Mouse (Mus musculus) stomach, embryonic 15.5 days (tissue): ENCODE measurements around the gene Dcaf11. TPM values are rescaled to one million over a fixed set of nuclear protein-coding genes. Genes with fewer than 3 reads are reported as not detected.

Source experiments
- ATAC-seq: fragments of 200-750 bp; cut with Nextera tagmentation; 2 replicates; pipeline ENCODE4 v1.8.0; 2017; ENCODE audit warnings: low read depth, moderate number of reproducible peaks, moderate TSS enrichment; ENCODE audit not compliant: insufficient read depth, low FRiP score
- H3K27ac ChIP-seq: fragments of 300-500 bp; sonication (generic); 2 replicates; pipeline ENCODE4 v1.5.1; 2015; ENCODE audit warnings: mild to moderate bottlenecking, inconsistent platforms
- H3K27me3 ChIP-seq: fragments of 300-500 bp; sonication (generic); replicated peaks from 2 replicates; pipeline ENCODE4 v1.6.1; 2015; ENCODE audit warnings: inconsistent platforms
- H3K36me3 ChIP-seq: fragments of 300-500 bp; sonication (generic); 2 replicates; pipeline ENCODE4 v1.6.1; 2015; ENCODE audit warnings: inconsistent platforms
- H3K4me1 ChIP-seq: fragments of 300-500 bp; sonication (generic); 2 replicates; pipeline ENCODE4 v1.6.1; 2015; ENCODE audit warnings: inconsistent platforms
- H3K4me2 ChIP-seq: fragments of 300-500 bp; sonication (generic); 2 replicates; pipeline ENCODE4 v1.6.1; 2015; ENCODE audit warnings: mild to moderate bottlenecking, inconsistent platforms
- H3K4me3 ChIP-seq: fragments of 300-500 bp; sonication (generic); replicated peaks from 2 replicates; pipeline ENCODE4 v1.5.1; 2015; ENCODE audit warnings: inconsistent platforms
- H3K9ac ChIP-seq: fragments of 300-500 bp; sonication (generic); 2 replicates; pipeline ENCODE4 v1.6.1; 2015; ENCODE audit warnings: inconsistent platforms
- H3K9me3 ChIP-seq: fragments of 300-500 bp; sonication (generic); 2 replicates; pipeline ENCODE4 v1.6.1; 2016; ENCODE audit warnings: inconsistent platforms
- WGBS: fragments of 180-500 bp; shearing (Covaris S2); methylation state at CpG from one replicate; pipeline ENCODE4 v1.1.7; 2015; 5-methylcytosine and 5-hydroxymethylcytosine counted together
- polyA plus RNA-seq: library from polyadenylated mRNA; unstranded; fragments of >200 nt; fragmentation: Nextera tagmentation; extraction: Ambion mirVana; gene quantifications from 2 replicates; pipeline ENCODE4 v1.2.1, GENCODE M21; 2015

The Dcaf11 gene
- polyA plus RNA-seq, 1 experiment from 2014 or later, result 63.6 TPM

DNA sequence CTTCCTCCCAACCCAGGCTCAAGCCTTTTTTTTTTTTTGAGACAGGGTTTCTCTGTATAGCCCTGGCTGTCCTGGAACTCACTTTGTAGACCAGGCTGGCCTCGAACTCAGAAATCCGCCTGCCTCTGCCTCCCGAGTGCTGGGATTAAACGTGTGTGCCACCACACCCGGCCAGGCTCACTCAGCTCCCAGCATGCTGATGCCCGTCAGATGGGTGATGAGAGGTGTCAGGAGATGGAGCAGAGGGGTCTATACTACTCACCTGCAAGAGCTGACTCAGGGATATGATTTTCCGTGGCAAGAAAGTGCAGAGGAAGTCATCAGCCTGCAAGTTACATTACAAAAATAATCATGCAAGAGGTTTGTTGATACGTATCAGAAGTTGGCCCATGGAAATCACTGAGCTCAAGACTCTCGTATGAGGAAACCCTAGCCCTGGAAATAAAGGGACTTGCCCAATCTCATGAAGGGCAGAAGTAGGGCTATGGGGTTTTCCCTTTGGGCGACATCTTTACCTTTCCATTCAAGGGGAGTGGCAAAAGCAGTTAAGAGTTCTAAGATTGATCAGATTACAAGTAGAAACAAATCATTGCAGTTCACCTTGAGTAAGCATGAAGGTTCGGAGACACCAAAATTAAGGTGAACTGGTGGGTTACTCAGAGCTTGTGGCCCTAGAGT, 30.1 kb downstream of the Dcaf11 start:
- 0 out of 2 replicates have a peak overlapping the region, but pooled peaks have one; percentile 37 for H3K9ac ChIP-seq
- no peaks in the 10 kb centered on the region for H3K27me3 ChIP-seq
- H3K4me3 ChIP-seq, result peak overlapping the region; percentile 81
- no peaks in the 10 kb centered on the region for H3K9me3 ChIP-seq
- H3K4me2 ChIP-seq, result peak overlapping the region; percentile 91
- ATAC-seq, result no peak
- H3K27ac ChIP-seq, result peak overlapping the region; percentile 99; the same call in 1 of the 2 replicates
- peaks cover 22% of the 10 kb centered on the region for H3K4me1 ChIP-seq
- WGBS, result 75% methylated on average over 11 of the region's 11 CpGs
- H3K36me3 ChIP-seq, result peaks cover 4% of the 10 kb centered on the region

DNA sequence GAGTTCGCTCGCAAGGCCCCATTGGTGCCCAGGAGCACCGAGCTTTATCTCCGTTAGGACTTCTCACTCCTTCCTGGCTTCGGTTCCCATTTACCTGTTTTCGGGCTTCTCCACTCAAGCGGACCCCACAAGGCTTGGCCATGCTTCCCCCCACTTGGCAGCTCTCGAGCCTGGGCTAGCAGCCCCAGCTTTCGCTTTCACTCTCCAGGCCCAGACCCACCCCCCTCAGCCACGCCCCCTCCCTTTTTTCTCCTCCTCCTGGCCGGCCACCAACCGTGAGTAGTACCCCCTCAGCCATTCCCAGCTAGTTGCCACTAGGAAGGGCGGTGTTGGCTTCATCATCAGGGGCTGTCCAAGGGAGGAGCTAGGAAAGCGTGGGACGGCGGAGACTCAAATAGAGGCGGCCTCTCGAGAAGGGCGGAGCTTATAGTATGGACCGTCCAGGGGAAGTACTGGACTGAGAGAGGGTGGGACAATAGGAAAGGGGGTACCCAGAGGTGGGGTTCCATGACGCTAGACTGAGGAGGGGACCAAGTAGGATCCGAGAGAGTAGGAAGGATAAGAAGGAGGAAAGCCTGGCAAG, 31.0 kb downstream of the Dcaf11 start, which contains the start of gene Psme2:
Gene Psme2, minus strand, starts transcription at position 366 of the 583 bp plus-strand sequence.
- ATAC-seq, result peak; percentile 96
- Histone ChIP-seq H3K4me1 (peaks cover 17% of the 10 kb centered on the region), H3K4me2 (peak within 1 kb of the TSS; percentile 91), H3K27ac (peak within 1 kb of the TSS; percentile 99), H3K9me3 (no peaks in the 10 kb centered on the region), H3K4me3 (peak within 1 kb of the TSS; percentile 81), H3K9ac (peak within 1 kb of the TSS; percentile 77), H3K27me3 (no peaks in the 10 kb centered on the region), H3K36me3 (peaks cover 13% of the 10 kb centered on the region)
- WGBS, result under 1% methylated on average over 22 of the region's 22 CpGs

DNA sequence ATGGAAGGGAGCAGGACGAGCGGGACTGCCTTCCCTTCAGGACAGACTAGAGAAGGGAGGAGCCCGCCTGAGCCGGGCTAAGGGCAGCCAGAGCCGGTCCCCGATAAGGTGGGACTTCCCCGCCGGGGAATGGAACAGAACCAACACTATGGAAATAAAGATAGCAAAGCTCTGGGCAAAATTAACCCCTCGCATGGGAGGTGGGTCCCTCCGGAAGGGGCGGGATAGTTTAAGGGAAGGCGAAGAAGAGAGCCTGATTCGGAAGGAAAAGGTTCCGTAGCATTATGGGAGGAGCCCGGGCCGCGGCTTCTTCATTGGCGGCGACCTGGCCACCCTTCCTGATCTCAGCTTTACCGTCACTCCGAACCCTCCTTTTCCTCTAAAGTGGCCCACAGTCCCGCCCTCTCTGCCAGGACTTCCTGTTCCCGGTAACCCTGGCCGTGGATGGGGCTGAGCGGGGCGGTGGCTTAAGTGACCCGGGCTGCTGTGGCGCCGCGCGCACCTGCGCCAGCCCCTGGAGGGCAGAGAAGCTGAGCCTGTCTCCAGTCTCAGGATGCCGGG, 31.6 kb downstream of the Dcaf11 start, which contains the start of gene Rnf31:
Gene Rnf31, plus strand, starts transcription at position 378 of the 561 bp plus-strand sequence.
- no peaks in the 10 kb centered on the region for H3K9me3 ChIP-seq
- H3K4me2 ChIP-seq, result peak within 1 kb of the TSS; percentile 91
- H3K4me3 ChIP-seq, result peak within 1 kb of the TSS; percentile 81
- peak within 1 kb of the TSS; percentile 99 for H3K27ac ChIP-seq
- WGBS, result under 1% methylated on average over 33 of the region's 33 CpGs
- peaks cover 17% of the 10 kb centered on the region for H3K4me1 ChIP-seq
- peak; percentile 90 for ATAC-seq
- H3K36me3 ChIP-seq, result peaks cover 19% of the 10 kb centered on the region
- H3K9ac ChIP-seq, result peak within 1 kb of the TSS; percentile 77
- no peaks in the 10 kb centered on the region for H3K27me3 ChIP-seq

DNA sequence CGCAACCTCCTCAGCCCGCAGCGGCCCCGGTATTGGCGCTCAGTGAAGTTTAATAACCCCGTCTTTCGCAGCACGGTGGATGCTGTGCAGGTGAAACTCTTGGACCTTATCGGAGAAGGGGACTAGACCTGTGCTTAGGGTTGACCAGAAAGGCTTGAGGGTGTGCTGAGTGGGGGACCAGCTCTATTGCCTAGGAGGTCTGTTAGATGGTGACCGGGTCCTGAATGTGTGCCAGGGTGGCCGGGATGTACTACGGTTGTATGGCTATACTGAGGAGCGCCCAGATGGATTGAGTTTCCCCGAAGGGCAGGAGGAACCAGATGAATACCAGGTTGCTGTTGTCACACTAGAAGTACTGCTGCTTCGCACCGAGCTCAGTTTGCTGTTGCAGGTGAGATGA, 32.4 kb downstream of the Dcaf11 start:
- no peak for ATAC-seq
- WGBS, result 4% methylated on average over 16 of the region's 16 CpGs
- H3K36me3 ChIP-seq, result peaks cover 26% of the 10 kb centered on the region

DNA sequence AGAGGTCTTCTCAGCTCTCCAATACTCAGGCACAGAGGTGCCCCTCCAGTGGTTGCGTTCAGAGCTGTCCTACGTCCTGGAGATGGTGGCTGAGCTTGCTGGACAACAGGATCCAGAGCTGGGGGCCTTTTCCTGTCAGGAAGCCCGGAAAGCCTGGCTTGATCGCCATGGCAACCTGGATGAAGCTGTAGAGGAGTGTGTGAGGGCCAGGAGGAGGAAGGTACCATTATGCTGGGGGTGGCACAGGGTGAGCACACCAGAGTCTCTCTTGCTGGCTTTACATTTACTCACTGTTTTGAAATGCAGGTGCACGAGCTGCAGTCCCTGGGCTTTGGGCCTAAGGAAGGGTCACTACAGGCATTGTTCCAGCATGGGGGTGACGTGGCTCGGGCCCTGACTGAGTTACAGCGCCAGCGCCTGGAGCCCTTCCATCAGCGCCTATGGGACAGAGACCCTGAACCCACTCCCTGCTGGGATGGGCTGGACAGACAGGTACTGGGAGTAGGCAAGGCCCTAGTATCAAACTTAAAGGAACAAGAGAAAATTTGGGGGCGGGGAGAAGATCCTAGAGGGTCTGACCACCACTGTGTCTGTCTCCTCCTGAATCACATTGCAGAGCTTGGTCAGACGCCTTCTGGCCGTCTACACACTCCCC, 36.4 kb downstream of the Dcaf11 start:
- no peak overlapping the region for H3K27ac ChIP-seq
- 79% methylated on average over 13 of the region's 13 CpGs for WGBS
- no peak overlapping the region for H3K4me3 ChIP-seq
- 0 out of 2 replicates have a peak, but pooled peaks cover 9% of the 10 kb centered on the region for H3K4me1 ChIP-seq
- ATAC-seq, result no peak
- no peaks in the 10 kb centered on the region for H3K9me3 ChIP-seq
- H3K9ac ChIP-seq, result no peak overlapping the region
- H3K4me2 ChIP-seq, result no peak overlapping the region
- peaks cover 52% of the 10 kb centered on the region for H3K36me3 ChIP-seq
- no peaks in the 10 kb centered on the region for H3K27me3 ChIP-seq

More for the DNA sequence above, 32.4 kb downstream of the Dcaf11 start:
- Histone ChIP-seq H3K4me2 (peak overlapping the region; percentile 91), H3K9me3 (no peaks in the 10 kb centered on the region), H3K27ac (peak overlapping the region; percentile 99), H3K4me3 (peak overlapping the region; percentile 81), H3K9ac (peak overlapping the region; percentile 77), H3K27me3 (no peaks in the 10 kb centered on the region), H3K4me1 (peaks cover 17% of the 10 kb centered on the region)

DNA sequence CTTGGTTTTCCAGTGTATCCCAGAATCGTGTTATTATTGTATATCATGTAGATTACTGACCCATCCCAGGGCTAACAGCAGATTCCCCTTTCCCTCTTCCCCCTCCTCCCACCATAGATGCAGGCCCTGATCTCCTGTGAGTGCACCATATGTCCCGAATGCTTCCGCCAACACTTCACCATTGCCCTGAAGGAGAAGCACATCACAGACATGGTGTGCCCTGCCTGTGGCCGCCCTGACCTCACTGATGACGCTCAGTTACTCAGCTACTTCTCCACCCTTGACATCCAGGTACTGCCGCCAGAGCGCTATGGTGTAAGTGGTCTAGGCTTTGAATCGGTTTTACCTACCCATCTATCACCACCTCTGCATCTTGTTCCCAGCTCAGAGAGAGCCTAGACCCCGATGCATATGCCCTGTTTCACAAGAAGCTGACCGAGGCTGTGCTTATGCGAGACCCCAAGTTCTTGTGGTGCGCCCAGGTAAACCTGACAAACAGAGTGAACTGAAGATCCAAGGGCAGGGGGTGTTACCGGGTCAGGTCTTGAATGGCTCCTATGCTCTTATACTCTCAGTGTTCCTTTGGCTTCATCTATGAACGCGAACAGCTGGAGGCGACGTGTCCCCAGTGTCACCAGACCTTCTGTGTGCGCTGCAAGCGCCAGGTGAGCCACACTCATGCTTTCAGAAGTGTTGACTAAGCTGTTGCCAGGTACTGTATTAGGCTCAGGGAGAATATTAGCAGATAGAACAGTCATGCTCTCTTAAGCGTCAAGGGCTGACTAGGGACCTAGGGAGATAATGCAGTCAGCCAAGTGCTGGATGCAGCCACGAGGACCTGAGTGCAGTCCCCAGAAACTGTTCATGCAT, 39.0 kb downstream of the Dcaf11 start:
- 92% methylated on average over 21 of the region's 21 CpGs for WGBS

DNA sequence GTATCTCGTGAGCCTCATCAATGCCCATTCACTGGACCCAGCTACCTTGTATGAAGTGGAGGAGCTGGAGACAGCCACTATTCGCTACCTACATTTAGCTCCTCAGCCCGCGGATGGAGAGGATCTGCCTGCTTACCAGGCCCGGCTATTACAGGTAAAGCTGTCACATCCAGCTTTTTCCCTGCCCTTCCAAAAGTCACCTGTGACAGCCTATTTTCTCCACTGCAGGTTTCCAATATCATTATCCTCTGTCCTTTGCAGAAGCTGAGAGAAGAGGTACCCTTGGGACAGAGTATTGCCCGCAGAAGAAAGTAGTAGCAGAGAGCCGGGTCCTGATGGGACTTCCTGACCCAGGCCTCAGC, 43.4 kb downstream of the Dcaf11 start, which contains the start of gene Irf9:
Gene Irf9, plus strand, starts transcription at position 301 of the 362 bp plus-strand sequence.
- H3K9ac ChIP-seq, result peak within 1 kb of the TSS; percentile 18; the same call in 1 of the 2 replicates
- H3K27ac ChIP-seq, result peak within 1 kb of the TSS; percentile 85
- no peaks in the 10 kb centered on the region for H3K9me3 ChIP-seq
- peak within 1 kb of the TSS; percentile 45 for H3K4me3 ChIP-seq
- peak within 1 kb of the TSS; percentile 59 for H3K4me2 ChIP-seq
- no peaks in the 10 kb centered on the region for H3K27me3 ChIP-seq
- ATAC-seq, result no peak
- peaks cover 10% of the 10 kb centered on the region for H3K4me1 ChIP-seq
- peaks cover 51% of the 10 kb centered on the region for H3K36me3 ChIP-seq
- 86% methylated on average over 7 of the region's 7 CpGs for WGBS

More for the DNA sequence above, 39.0 kb downstream of the Dcaf11 start:
- no peak overlapping the region for H3K9ac ChIP-seq
- ATAC-seq, result no peak
- H3K27ac ChIP-seq, result no peak overlapping the region
- no peak overlapping the region for H3K4me2 ChIP-seq
- H3K9me3 ChIP-seq, result no peaks in the 10 kb centered on the region
- peaks cover 62% of the 10 kb centered on the region for H3K36me3 ChIP-seq
- no peak overlapping the region for H3K4me3 ChIP-seq
- no peaks in the 10 kb centered on the region for H3K27me3 ChIP-seq
- H3K4me1 ChIP-seq, result peaks cover 5% of the 10 kb centered on the region; the same call in 1 of the 2 replicates

DNA sequence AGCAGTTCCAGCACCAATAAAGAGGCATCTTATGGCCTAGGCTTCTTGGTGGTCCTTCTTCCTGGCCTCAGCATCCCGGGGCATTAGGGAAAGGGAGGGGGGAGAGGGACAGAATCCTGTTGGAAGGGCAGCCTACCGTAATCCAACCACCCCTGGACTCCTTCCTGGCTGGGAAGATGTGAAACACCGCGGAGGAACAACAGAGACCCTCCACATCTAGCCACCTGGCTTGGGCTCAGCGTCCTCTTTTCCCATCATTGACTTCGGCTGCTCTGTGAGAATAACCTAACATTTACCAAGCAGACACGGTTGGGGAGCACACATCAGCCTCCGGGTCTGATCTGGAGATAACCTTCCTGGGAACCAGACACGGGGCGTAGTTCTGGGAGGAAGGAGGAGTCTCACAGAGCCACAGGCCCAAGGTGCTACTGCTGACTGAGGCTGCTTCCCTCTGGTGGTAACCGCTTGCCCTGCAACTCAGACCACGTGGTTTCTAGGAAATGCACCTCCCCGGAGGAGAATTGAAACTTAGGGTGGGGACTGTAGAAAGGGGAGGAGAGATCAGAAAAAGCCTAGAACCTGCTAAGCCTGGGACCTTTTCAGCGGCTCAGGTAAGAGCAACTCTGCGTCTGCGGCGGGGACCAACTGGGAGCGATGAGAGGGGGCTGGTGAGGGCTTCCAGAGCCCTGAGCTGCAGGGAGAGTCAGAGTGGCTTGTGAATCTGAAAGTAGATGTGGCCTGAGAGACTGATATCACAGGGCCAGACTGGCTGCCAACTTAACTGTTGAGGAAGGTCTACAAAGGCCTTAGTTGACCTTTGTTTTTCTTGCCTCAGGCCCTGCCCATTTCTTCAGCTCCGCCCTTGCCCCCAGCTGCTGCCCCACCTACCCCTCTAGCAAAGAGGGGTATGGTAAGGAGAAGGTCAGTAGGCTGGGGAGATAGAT, 44.1 kb downstream of the Dcaf11 start:
- peaks cover 52% of the 10 kb centered on the region for H3K36me3 ChIP-seq

DNA sequence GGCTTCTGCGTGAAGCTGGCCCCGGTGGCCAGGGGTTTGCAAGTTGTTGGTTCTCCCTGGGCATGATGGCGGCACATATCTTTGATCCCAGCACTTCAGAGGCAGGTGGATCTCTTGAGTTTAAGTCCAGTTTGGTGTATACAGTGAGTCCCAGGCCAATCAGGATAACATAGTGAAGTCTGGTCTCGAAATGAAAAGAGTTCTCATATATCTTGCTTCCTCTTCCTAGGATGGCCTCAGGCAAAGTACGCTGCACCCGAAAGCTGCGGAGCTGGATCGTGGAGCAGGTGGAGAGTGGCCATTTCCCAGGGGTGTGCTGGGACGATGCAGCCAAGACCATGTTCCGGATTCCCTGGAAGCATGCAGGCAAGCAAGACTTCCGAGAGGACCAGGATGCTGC, 45.0 kb downstream of the Dcaf11 start:
- no peak overlapping the region for H3K9ac ChIP-seq
- 90% methylated on average over 11 of the region's 11 CpGs for WGBS
- H3K4me3 ChIP-seq, result no peak overlapping the region
- ATAC-seq, result no peak
- H3K27me3 ChIP-seq, result no peaks in the 10 kb centered on the region
- H3K27ac ChIP-seq, result peak overlapping the region; percentile 85; the same call in 1 of the 2 replicates
- no peaks in the 10 kb centered on the region for H3K9me3 ChIP-seq
- H3K4me2 ChIP-seq, result peak overlapping the region; percentile 59
- peaks cover 10% of the 10 kb centered on the region for H3K4me1 ChIP-seq
- peaks cover 46% of the 10 kb centered on the region for H3K36me3 ChIP-seq

More for the DNA sequence above, 44.1 kb downstream of the Dcaf11 start:
- H3K4me2 ChIP-seq, result peak overlapping the region; percentile 59
- 10% methylated on average over 19 of the region's 19 CpGs for WGBS
- no peaks in the 10 kb centered on the region for H3K9me3 ChIP-seq
- peaks cover 10% of the 10 kb centered on the region for H3K4me1 ChIP-seq
- peak overlapping the region; percentile 85 for H3K27ac ChIP-seq
- H3K4me3 ChIP-seq, result peak overlapping the region; percentile 45
- peak overlapping the region; percentile 18; the same call in 1 of the 2 replicates for H3K9ac ChIP-seq
- no peaks in the 10 kb centered on the region for H3K27me3 ChIP-seq
- ATAC-seq, result peak; percentile 95

DNA sequence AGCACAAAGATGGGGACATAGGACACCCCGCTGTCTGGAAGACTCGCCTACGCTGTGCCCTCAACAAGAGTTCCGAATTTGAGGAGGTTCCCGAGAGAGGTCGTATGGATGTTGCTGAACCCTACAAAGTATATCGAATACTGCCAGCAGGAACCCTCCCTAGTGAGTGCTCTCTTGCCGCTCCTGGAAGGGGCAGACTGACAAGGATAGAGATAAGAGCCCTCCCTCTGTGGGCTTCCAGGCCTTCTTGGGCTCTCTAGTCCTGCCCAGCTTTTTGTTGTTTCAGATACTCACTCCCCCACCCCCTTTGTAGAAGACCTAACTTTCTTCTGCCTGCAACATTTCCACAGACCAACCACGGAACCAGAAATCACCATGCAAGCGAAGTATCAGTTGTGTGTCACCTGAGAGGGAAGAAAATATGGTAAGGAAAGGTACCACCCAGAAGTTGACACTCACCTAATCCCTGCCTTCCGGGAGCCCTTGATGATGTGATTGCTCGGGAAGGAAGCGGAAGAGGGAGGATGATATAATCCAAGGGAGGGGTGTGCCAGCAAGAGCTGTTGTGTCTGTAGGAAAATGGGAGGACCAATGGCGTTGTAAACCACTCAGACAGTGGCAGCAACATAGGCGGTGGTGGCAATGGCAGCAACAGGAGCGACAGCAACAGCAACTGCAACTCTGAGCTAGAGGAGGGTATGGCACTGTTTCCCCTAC, 46.1 kb downstream of the Dcaf11 start:
- no peak overlapping the region for H3K4me2 ChIP-seq
- H3K27me3 ChIP-seq, result no peaks in the 10 kb centered on the region
- H3K9ac ChIP-seq, result no peak overlapping the region
- WGBS, result 91% methylated on average over 16 of the region's 16 CpGs
- peaks cover 10% of the 10 kb centered on the region for H3K4me1 ChIP-seq
- ATAC-seq, result no peak
- H3K9me3 ChIP-seq, result no peaks in the 10 kb centered on the region
- peaks cover 39% of the 10 kb centered on the region for H3K36me3 ChIP-seq
- H3K4me3 ChIP-seq, result no peak overlapping the region
- no peak overlapping the region for H3K27ac ChIP-seq
